Mouse (Mus musculus): ENCODE data around the gene Pigc.

- TF ChIP-seq EP300 (IDR thresholded peaks at IDR 0.05; ENCODE audit: low read length): no peak
- TF ChIP-seq CTCF (conservative IDR thresholded peaks at IDR 0.05 in 1 of 2, IDR thresholded peaks at IDR 0.05 in 1 of 2; ENCODE audit: low read depth in 2 of 2, low read length in 2 of 2): no peak
- no peak for TF ChIP-seq POLR2AphosphoS2 (IDR thresholded peaks at IDR 0.05; ENCODE audit: low read depth, low read length)
Observed at GRCm38 (mm10) chr1:162009086-162009485, 40.1 kb downstream of the Pigc start.
